ENCODE assay signal across 11 mouse cellular contexts in genomic region chr9:13468778-13469177, GRCm38 (mm10). TPM values are rescaled to one million over a fixed set of nuclear protein-coding genes. Genes with fewer than 3 reads are reported as not detected.
DNase-seq lines count a peak whose midpoint lies in the region; ATAC-seq lines count a peak whose summit lies in the region.
"Had no signal": no experiment of that assay in that cellular context is flagged by ENCODE, and none has a peak within 500 bp of the region (broad histone marks: within the 10 kb centered on the region; RNA-seq: fewer than 3 reads in every experiment).

No protein-coding gene starts in this region.

- H3K9me3 ChIP-seq in heart, embryonic 15.5 days (replicated peaks) = no peaks in the 10 kb centered on the region

- H3K27ac ChIP-seq in heart, embryonic 15.5 days = peak overlapping the region; percentile 48
- H3K27ac ChIP-seq: liver, embryonic 14.5 days had no signal

- peak; percentile 50 for DNase-seq in CD4-positive, CD25-positive, alpha-beta regulatory T cell, adult 2 months (ENCODE audit: low read depth, low spot score)
- peak; percentile 17 for DNase-seq in kidney, postnatal 10 days
- no peak for DNase-seq in kidney, postnatal 4 days
- peak; percentile 47 to 51 for DNase-seq in spleen, postnatal 36 days (ENCODE audit: low spot score in 2 of 2)
- no peak for DNase-seq in retina, embryonic 14.5 days (ENCODE audit: low spot score)
- DNase-seq in adrenal gland, adult 18-20 months (ENCODE audit: low spot score in 2 of 2) = no peak

- peaks cover 33% of the 10 kb centered on the region for H3K4me1 ChIP-seq in heart, embryonic 15.5 days (replicated peaks)

- no peak overlapping the region for H3K4me3 ChIP-seq in heart, embryonic 15.5 days

- no peak overlapping the region for H3K9ac ChIP-seq in heart, embryonic 15.5 days
- H3K9ac ChIP-seq: liver, embryonic 14.5 days had no signal

- H3K36me3 ChIP-seq in heart, embryonic 15.5 days = no peaks in the 10 kb centered on the region

- ATAC-seq in CD4-positive, CD25-positive, alpha-beta regulatory T cell, adult 4 months = no peak
- no peak for ATAC-seq in heart, embryonic 15.5 days (replicated peaks; ENCODE audit: insufficient number of reproducible peaks, insufficient read depth, low FRiP score, low read depth)
- ATAC-seq: Patski had no signal

- H3K27me3 ChIP-seq in heart, embryonic 15.5 days = no peaks in the 10 kb centered on the region
- H3K27me3 ChIP-seq: Patski had no signal

- WGBS in heart, embryonic 15.5 days = 63% methylated on average over 6 of the region's 6 CpGs

- H3K4me2 ChIP-seq in heart, embryonic 15.5 days = no peak overlapping the region

RNA-seq across cellular contexts. Expression of gene Gm17571, which starts 22.2 kb away (rescaled TPM):
- polyA plus RNA-seq in CD4-positive, CD25-positive, alpha-beta regulatory T cell, adult 4 months (2017; shearing (Covaris generic)) = not detected
- polyA plus RNA-seq in heart, embryonic 15.5 days (2015; fragmentation: Nextera tagmentation; extraction: Ambion mirVana) = not detected in 2 replicates
- total RNA-seq in adrenal gland, adult 18-20 months (2021) = not detected
- polyA plus RNA-seq: large intestine, adult 2 months; liver, embryonic 14.5 days; Patski had no signal

Comparison
In these comparisons a context has a peak if more than half of its experiments do, and no peak if none do; other contexts are left out.
1. DNase-seq: peak in CD4-positive, CD25-positive, alpha-beta regulatory T cell, adult 2 months (single experiment), kidney, postnatal 10 days (single experiment) and spleen, postnatal 36 days (2 of 2); none in kidney, postnatal 4 days (0 of 2), retina, embryonic 14.5 days (single experiment) and adrenal gland, adult 18-20 months (0 of 2).